Mouse (Mus musculus) embryo, embryonic 11 days (tissue): ENCODE measurements at regions not wholly inside any gene's neighbourhood (a gene's known extent, or its start where the extent isn't known, plus 50 kb on each side); places are given as distances from the start of the nearest gene placed in this dataset.

Source experiments
- DNase-seq: peaks from one replicate; pipeline ENCODE4 v3.0.0-alpha.2; 2015

GRCm38 (mm10) chr16:50095858-50096551 lies 295.7 kb downstream of the Cd47 start:
- DNase-seq: no peak

GRCm38 (mm10) chr16:50096563-50096962 lies 296.2 kb downstream of the Cd47 start:
- DNase-seq: no peak

DNA sequence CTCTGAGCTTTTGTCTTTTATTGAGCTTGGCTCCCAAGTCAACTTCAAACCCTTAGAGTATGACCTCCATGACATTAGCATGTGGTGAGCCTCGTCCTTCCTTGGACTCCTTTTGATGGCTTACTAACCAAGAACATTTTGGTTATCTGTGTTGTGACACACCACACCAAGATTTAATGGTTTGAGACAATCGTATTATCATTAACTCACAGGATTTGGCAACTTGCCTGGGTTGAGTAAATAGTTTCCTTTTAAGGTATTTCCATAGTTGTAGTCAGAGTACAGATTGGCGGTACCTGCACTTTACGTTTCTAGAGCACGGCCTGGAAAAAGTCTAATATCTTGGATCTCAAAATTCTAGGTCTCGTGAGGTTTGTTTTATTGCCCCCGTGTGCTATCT lies 303.0 kb downstream of the Cd47 start:
- no peak for DNase-seq

DNA sequence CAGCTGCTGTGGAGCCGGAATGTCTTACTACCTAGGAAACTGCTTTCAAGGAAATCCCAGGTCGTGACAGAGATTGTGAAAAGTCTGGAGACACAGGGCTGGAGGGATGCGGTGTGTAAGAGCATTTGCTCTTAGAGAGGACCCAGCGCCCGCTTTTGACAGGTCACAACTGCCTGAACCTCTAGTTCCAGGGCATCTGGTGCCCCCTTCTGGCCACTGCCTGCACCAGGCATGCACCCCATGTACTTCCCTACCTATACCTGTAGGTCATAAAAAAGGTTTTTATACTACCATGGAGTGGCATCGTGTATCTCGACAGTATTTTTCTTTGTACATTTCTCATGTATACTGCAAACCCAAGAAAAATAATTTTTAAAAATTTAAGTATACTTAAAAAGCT lies 314.0 kb downstream of the Bbx start:
- DNase-seq: no peak

- no peak for DNase-seq
Measured at GRCm38 (mm10) chr16:50122460-50122859, 309.7 kb downstream of the Bbx start.

DNA sequence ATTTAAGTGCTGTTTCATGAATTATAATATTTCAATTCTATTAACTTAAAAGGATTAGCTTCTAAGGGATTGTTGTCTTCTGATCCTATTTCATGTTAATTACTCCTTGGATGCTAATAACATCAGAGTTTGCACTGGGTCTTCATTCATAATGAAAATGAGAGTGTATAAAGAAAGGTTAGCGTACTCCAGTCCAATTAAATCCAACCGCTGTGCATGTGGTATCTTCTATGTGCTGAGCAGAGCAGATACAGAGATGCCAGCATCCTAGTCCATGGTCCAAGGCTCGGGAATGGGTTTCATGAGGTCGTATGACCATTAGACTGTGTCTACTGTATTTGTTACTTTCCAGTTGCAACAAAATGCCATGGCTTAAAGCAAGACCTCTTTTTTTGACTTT lies 307.5 kb downstream of the Bbx start:
- no peak for DNase-seq

DNA sequence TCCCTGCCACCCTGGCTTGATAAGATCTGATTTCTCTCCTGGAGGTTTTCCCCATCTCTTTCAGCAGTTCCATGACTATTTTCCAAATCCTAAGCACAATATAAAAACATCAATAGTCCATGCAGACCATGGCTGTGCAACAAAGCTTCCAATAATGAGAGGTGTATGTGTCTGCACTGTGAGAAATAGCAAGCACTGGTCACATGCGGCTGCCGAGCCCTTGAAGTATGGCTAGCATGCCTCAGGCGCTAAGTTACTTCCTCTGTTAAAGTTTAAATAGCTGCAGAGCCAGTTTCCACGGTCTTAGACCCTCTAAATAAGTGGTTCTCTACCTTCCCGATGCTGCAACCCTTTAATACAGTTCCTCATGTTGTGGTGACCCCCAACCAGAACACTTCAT lies 306.6 kb downstream of the Bbx start:
- DNase-seq: no peak

- no peak for DNase-seq
Measured at GRCm38 (mm10) chr16:50131406-50131805, 300.8 kb downstream of the Bbx start.
